Mouse (Mus musculus) adrenal gland, adult (tissue): ENCODE measurements around the gene C87414.
"Not testable (repeated sequence)": the region's sequence is repeated elsewhere in the genome, so short reads cannot be mapped to it uniquely, and the experiment has no call there.

Experiments
- DNase-seq, 2 experiments: peaks; one replicate each; pipeline ENCODE4 v3.0.0; 2022 to 2023; ENCODE audit warnings: low spot score in 1 of 2; ENCODE audit not compliant: inconsistent age in 2 of 2

The C87414 gene

DNA sequence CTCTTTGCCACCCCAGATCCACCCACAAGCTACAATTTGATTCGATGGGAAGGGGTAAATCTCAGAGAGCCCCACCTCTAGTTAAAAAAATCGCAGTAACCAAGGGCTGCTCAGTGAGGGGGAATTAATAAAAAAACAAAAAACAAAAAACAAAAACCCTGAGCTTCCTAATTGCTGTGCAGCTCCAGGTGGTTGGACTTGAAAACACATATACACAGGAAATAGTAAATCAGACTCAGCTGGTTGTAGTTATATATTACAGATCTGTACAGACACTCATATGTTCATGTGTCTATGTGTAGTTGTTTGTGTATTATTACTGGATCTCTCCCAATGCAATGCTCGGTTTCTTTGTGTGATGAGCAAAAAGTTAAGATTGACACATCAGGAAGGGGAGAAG is at the start of gene C87414:
Gene C87414 (minus strand): TSS at position 101 of the 400 bp plus-strand sequence.
- not testable (repeated sequence) for DNase-seq

DNA sequence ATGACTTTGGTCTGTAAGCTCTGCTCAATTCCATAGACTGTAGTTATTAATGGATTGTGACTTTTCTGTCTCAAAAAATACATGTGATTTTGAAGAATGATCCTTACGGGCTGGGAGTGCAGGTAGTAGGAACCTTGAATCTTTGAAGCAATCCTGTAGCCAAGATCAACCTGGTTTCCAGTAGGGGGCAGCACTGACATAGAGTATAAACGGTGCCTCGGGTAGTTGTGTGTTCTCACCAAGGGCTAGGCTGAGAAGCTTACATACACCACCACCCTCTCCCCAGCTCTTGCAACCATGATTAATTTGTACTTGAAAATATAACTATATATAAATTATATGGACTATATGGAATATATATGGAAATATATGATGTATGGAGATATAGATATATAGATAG is 13.3 kb upstream of the C87414 start:
- peak; percentile 4 to 57 for DNase-seq
